Mouse (Mus musculus) limb, embryonic 15.5 days (tissue): Measurements from ENCODE around the gene Lgals4. TPM values are rescaled to one million over a fixed set of nuclear protein-coding genes. Genes with fewer than 3 reads are reported as not detected.

Experiments
- ATAC-seq: fragments of 200-750 bp; cut with Nextera tagmentation; 2 replicates; pipeline ENCODE4 v1.8.0; 2017; ENCODE audit warnings: low read depth, moderate TSS enrichment; ENCODE audit not compliant: insufficient number of reproducible peaks, low FRiP score, low TSS enrichment
- H3K27ac ChIP-seq: fragments of 300-500 bp; sonication (generic); 2 replicates; pipeline ENCODE4 v1.5.1; 2015; ENCODE audit warnings: moderate library complexity, mild to moderate bottlenecking, inconsistent platforms
- H3K27me3 ChIP-seq: fragments of 300-500 bp; sonication (generic); 2 replicates; pipeline ENCODE4 v1.6.1; 2015; ENCODE audit warnings: inconsistent platforms
- H3K36me3 ChIP-seq: fragments of 300-500 bp; sonication (generic); 2 replicates; pipeline ENCODE4 v1.6.1; 2015; ENCODE audit warnings: inconsistent platforms
- H3K4me1 ChIP-seq: fragments of 300-500 bp; sonication (generic); 2 replicates; pipeline ENCODE4 v1.6.1; 2015; ENCODE audit warnings: inconsistent platforms
- H3K4me2 ChIP-seq: fragments of 300-500 bp; sonication (generic); 2 replicates; pipeline ENCODE4 v1.6.1; 2015; ENCODE audit warnings: mild to moderate bottlenecking, inconsistent platforms
- H3K4me3 ChIP-seq: fragments of 300-500 bp; sonication (generic); 2 replicates; pipeline ENCODE4 v1.5.1; 2015; ENCODE audit warnings: mild to moderate bottlenecking, inconsistent platforms
- H3K9ac ChIP-seq: fragments of 300-500 bp; sonication (generic); 2 replicates; pipeline ENCODE4 v1.6.1; 2015; ENCODE audit warnings: inconsistent platforms
- H3K9me3 ChIP-seq: fragments of 300-500 bp; sonication (generic); 2 replicates; pipeline ENCODE4 v1.6.1; 2016; ENCODE audit warnings: inconsistent platforms
- WGBS: fragments of 180-500 bp; shearing (Covaris S2); methylation state at CpG from one replicate; pipeline ENCODE4 v1.1.7; 2015; 5-methylcytosine and 5-hydroxymethylcytosine counted together
- polyA plus RNA-seq: library from polyadenylated mRNA; unstranded; fragments of >200 nt; fragmentation: Nextera tagmentation; extraction: Ambion mirVana; gene quantifications from 2 replicates; pipeline ENCODE4 v1.2.1, GENCODE M21; 2015

Lgals4 gene
- polyA plus RNA-seq, 1 experiment from 2014 or later: 11.6 TPM

DNA sequence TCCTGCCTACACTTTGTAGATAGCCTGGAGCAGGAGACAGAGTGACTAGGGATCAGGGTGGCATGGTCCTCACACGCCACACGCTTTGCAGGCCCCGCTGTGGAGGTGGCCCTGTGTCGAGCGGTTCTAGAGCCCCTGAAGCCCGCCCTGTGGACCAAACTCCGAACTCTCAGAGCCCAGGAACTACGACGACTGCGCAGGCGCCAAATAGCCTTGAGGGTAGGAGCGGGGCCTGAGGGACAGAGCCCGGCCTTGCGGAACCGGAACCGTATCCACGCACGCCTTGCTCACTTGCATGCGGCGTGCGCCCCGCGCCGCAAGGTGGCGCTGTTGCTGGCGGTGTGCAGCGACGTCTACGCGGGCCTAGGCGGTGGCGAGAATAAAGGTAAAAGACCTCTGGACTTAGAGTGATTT is 37.1 kb upstream of the Lgals4 start:
- Histone ChIP-seq H3K9ac (peak overlapping the region; percentile 42), H3K4me1 (peaks cover 18% of the 10 kb centered on the region), H3K27me3 (no peaks in the 10 kb centered on the region), H3K27ac (peak overlapping the region; percentile 67), H3K9me3 (no peaks in the 10 kb centered on the region), H3K4me2 (peak overlapping the region; percentile 36), H3K4me3 (peak overlapping the region; percentile 21), H3K36me3 (no peaks in the 10 kb centered on the region)
- WGBS: 17% methylated on average over 32 of the region's 32 CpGs
- peak; percentile 12; the same call in 1 of the 2 replicates for ATAC-seq

DNA sequence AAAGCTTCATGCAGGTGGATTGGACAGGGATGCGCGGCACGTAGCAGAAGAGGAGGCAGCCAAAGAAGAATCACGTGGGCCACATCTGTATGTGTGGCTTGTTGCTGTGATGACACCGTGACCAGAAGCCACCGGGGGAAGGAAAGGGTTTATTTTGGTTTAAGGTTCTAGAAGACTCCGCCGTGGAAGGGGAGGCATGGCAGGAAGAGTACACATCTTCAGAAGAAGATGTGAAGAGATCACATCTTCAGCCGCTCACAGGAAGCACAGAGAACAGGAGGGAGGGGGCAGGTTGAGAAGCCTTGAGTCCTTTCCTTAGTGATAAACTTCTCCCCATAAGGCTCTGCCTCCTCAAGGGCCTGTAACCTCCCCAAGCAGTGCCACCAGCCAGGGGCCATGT is 33.7 kb upstream of the Lgals4 start:
- no peak for ATAC-seq

GRCm38 (mm10) chr7:28801451-28801850 is 32.2 kb upstream of the Lgals4 start:
- H3K9me3 ChIP-seq: no peaks in the 10 kb centered on the region
- no peaks in the 10 kb centered on the region for H3K36me3 ChIP-seq
- H3K27me3 ChIP-seq: no peaks in the 10 kb centered on the region
- no peak overlapping the region for H3K4me2 ChIP-seq
- H3K4me1 ChIP-seq: peaks cover 34% of the 10 kb centered on the region
- H3K4me3 ChIP-seq: no peak overlapping the region
- H3K27ac ChIP-seq: peak overlapping the region; percentile 94
- WGBS: 55% methylated on average over 3 of the region's 3 CpGs
- H3K9ac ChIP-seq: no peak overlapping the region
- no peak for ATAC-seq

More for the DNA sequence above, 33.7 kb upstream of the Lgals4 start:
- H3K9ac ChIP-seq: no peak overlapping the region
- no peak overlapping the region for H3K4me3 ChIP-seq
- no peaks in the 10 kb centered on the region for H3K9me3 ChIP-seq
- 97% methylated on average over 9 of the region's 9 CpGs for WGBS
- H3K36me3 ChIP-seq: no peaks in the 10 kb centered on the region
- no peak overlapping the region for H3K27ac ChIP-seq
- H3K4me1 ChIP-seq: peaks cover 40% of the 10 kb centered on the region
- H3K27me3 ChIP-seq: no peaks in the 10 kb centered on the region
- H3K4me2 ChIP-seq: no peak overlapping the region

GRCm38 (mm10) chr7:28801901-28802670 is 31.6 kb upstream of the Lgals4 start:
- peak; percentile 40; the same call in 1 of the 2 replicates for ATAC-seq
- H3K36me3 ChIP-seq: no peaks in the 10 kb centered on the region
- WGBS: 11% methylated on average over 10 of the region's 10 CpGs
- peak overlapping the region; percentile 25; the same call in 1 of the 2 replicates for H3K4me2 ChIP-seq
- H3K4me1 ChIP-seq: peaks cover 31% of the 10 kb centered on the region
- H3K27ac ChIP-seq: peak overlapping the region; percentile 94
- H3K27me3 ChIP-seq: no peaks in the 10 kb centered on the region
- no peaks in the 10 kb centered on the region for H3K9me3 ChIP-seq
- no peak overlapping the region for H3K4me3 ChIP-seq
- H3K9ac ChIP-seq: no peak overlapping the region

GRCm38 (mm10) chr7:28802846-28803588 is 30.6 kb upstream of the Lgals4 start:
- 14% methylated on average over 10 of the region's 10 CpGs for WGBS

DNA sequence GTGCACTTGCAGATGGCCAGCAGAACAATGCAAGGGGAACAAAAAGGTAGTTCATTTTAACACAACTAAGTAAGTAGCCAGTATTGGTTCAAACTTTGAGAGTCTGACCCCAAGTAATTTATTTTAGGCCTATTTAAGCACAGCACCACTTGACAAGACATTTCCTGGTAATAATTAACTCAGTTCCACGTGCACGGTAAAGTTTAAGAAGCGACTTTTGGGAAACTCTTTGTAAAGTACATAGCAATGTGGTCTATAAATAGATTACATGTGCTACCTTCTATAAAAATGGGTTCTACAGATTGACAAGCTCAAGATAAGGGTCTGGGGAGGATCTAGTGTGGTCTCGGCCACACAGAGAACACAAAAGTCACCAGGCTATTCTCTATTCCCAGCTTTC is 29.9 kb upstream of the Lgals4 start:
- WGBS: 34% methylated on average over 4 of the region's 4 CpGs
- Histone ChIP-seq H3K9me3 (no peaks in the 10 kb centered on the region), H3K4me1 (peaks cover 39% of the 10 kb centered on the region), H3K27ac (peak overlapping the region; percentile 94), H3K4me3 (no peak overlapping the region), H3K9ac (no peak overlapping the region), H3K27me3 (no peaks in the 10 kb centered on the region), H3K36me3 (no peaks in the 10 kb centered on the region), H3K4me2 (0 out of 2 replicates have a peak overlapping the region, but pooled peaks have one; percentile 0)
- no peak for ATAC-seq

More at GRCm38 (mm10) chr7:28802846-28803588, 30.6 kb upstream of the Lgals4 start:
- H3K4me1 ChIP-seq: peaks cover 36% of the 10 kb centered on the region
- no peaks in the 10 kb centered on the region for H3K36me3 ChIP-seq
- peak overlapping the region; percentile 94 for H3K27ac ChIP-seq
- H3K9me3 ChIP-seq: no peaks in the 10 kb centered on the region
- peak overlapping the region; percentile 25; the same call in 1 of the 2 replicates for H3K4me2 ChIP-seq
- H3K4me3 ChIP-seq: no peak overlapping the region
- peak; percentile 64; the same call in 1 of the 2 replicates for ATAC-seq
- no peak overlapping the region for H3K9ac ChIP-seq
- no peaks in the 10 kb centered on the region for H3K27me3 ChIP-seq

- 63% methylated on average over 4 of the region's 4 CpGs for WGBS
- no peaks in the 10 kb centered on the region for H3K36me3 ChIP-seq
- no peak for ATAC-seq
- H3K4me1 ChIP-seq: peaks cover 34% of the 10 kb centered on the region
- H3K27ac ChIP-seq: no peak overlapping the region
- H3K9me3 ChIP-seq: no peaks in the 10 kb centered on the region
- no peak overlapping the region for H3K4me2 ChIP-seq
- no peaks in the 10 kb centered on the region for H3K27me3 ChIP-seq
- H3K9ac ChIP-seq: no peak overlapping the region
- no peak overlapping the region for H3K4me3 ChIP-seq
Observed at GRCm38 (mm10) chr7:28806869-28807268, 26.8 kb upstream of the Lgals4 start.

- H3K9ac ChIP-seq: peak overlapping the region; percentile 89; the same call in 1 of the 2 replicates
- H3K9me3 ChIP-seq: no peaks in the 10 kb centered on the region
- peak overlapping the region; percentile 100 for H3K27ac ChIP-seq
- no peak for ATAC-seq
- H3K27me3 ChIP-seq: no peaks in the 10 kb centered on the region
- 34% methylated on average over 7 of the region's 8 CpGs for WGBS
- H3K36me3 ChIP-seq: peaks cover 6% of the 10 kb centered on the region; the same call in 1 of the 2 replicates
- H3K4me3 ChIP-seq: peak overlapping the region; percentile 76
- H3K4me2 ChIP-seq: peak overlapping the region; percentile 90
- peaks cover 34% of the 10 kb centered on the region for H3K4me1 ChIP-seq
Observed at GRCm38 (mm10) chr7:28807641-28808220, 25.9 kb upstream of the Lgals4 start.

- Histone ChIP-seq H3K27ac (peak within 1 kb of the TSS; percentile 100), H3K4me3 (peak within 1 kb of the TSS; percentile 76), H3K4me2 (peak within 1 kb of the TSS; percentile 90), H3K9me3 (no peaks in the 10 kb centered on the region), H3K36me3 (peaks cover 12% of the 10 kb centered on the region), H3K4me1 (peaks cover 34% of the 10 kb centered on the region), H3K27me3 (no peaks in the 10 kb centered on the region), H3K9ac (peak within 1 kb of the TSS; percentile 89)
- 2% methylated on average over 35 of the region's 35 CpGs for WGBS
- ATAC-seq: peak; percentile 22
Observed at GRCm38 (mm10) chr7:28808221-28808941, 25.3 kb upstream of the Lgals4 start, which contains the start of gene Hnrnpl. TSS of gene Hnrnpl (plus strand) at chr7:28808541.

GRCm38 (mm10) chr7:28808957-28809393 is 24.7 kb upstream of the Lgals4 start:
- Histone ChIP-seq H3K4me2 (peak overlapping the region; percentile 90), H3K4me3 (peak overlapping the region; percentile 76), H3K9ac (peak overlapping the region; percentile 89), H3K36me3 (peaks cover 18% of the 10 kb centered on the region), H3K4me1 (peaks cover 35% of the 10 kb centered on the region), H3K27ac (peak overlapping the region; percentile 100), H3K27me3 (no peaks in the 10 kb centered on the region), H3K9me3 (no peaks in the 10 kb centered on the region)
- under 1% methylated on average over 31 of the region's 32 CpGs for WGBS
- peak; percentile 76 for ATAC-seq
